Mouse (Mus musculus): ENCODE measurements around the gene Uqcc2. TPM values are rescaled to one million over a fixed set of nuclear protein-coding genes. Genes with fewer than 3 reads are reported as not detected.

The Uqcc2 gene
- polyA plus RNA-seq, 1 experiment from 2014 or later = 287 TPM

DNA sequence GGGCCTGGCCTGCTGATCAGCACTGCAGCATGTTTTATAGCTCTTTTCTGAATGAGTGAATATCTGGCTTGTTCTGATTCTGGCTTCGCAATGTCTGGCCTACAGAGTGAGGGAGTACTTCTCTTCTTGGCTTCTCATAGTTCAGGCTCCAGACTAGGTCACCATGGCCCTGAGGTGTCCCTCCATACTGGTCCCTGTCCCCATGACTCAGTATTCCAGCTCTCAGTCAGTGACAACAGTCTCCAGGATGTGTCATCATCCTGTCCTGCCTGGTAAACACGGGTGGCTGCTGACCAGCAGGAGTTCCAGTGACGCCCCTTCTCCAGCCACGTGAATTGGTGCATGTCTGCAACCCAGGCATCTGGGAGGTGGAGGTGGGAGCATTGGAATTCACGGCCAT, 37.4 kb upstream of the Uqcc2 start:
- peaks cover 17% of the 10 kb centered on the region for H3K4me1 ChIP-seq
- H3K4me2 ChIP-seq = no peak overlapping the region
- no peak overlapping the region for H3K4me3 ChIP-seq
- H3K36me3 ChIP-seq = no peaks in the 10 kb centered on the region
- peaks cover 15% of the 10 kb centered on the region for H3K27me3 ChIP-seq (replicated peaks)
- H3K9ac ChIP-seq = no peak overlapping the region
- no peaks in the 10 kb centered on the region for H3K9me3 ChIP-seq
- 70% methylated on average over 5 of the region's 5 CpGs for WGBS
- no peak overlapping the region for H3K27ac ChIP-seq (replicated peaks)
- no peak for ATAC-seq (ENCODE audit: extremely low read depth, insufficient number of reproducible peaks, low FRiP score, low TSS enrichment)

DNA sequence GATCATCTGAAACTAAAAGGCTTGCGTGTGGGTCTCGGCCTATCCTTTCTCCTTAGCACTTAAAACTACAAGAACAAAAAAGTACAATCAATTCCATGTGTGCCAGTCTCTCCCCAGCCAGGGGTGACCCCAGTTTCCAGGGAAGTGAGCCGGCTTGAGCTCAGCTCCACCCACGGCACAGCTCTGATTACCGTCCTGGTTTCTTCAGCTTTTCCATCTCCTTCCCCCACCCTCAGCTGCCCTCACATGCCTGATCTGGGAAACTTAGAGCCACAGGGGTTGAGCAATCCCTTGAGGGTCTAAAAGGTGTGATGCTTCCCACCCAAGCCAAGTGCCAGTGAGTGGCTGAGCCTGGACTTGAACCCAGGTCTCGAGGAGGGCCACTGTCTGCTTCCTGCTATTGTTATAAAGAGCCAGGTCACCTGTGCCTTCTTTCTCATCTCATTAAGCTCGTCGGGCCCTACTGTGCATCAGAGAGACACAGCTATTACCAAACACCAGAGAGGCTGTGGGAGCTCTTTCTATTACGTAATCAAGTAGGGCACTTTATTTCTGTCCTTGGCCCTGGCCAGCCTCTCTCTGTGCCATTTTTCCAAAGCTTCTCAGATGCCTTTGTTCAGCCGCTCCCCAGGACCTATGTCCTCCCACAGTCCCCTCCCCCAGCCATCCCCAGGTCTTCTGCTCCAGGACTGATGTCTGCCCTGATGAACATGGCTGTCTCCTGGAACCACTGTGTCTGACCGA, 36.4 kb upstream of the Uqcc2 start:
- H3K27me3 ChIP-seq (replicated peaks) = peaks cover 18% of the 10 kb centered on the region

GRCm38 (mm10) chr17:27168569-27168968, 34.9 kb upstream of the Uqcc2 start:
- H3K27ac ChIP-seq (replicated peaks) = no peak overlapping the region
- no peak overlapping the region for H3K9ac ChIP-seq
- no peak overlapping the region for H3K4me3 ChIP-seq
- peaks cover 9% of the 10 kb centered on the region for H3K4me1 ChIP-seq
- no peaks in the 10 kb centered on the region for H3K36me3 ChIP-seq
- H3K4me2 ChIP-seq = no peak overlapping the region
- WGBS = 89% methylated on average over 4 of the region's 4 CpGs
- no peaks in the 10 kb centered on the region for H3K9me3 ChIP-seq
- peaks cover 21% of the 10 kb centered on the region for H3K27me3 ChIP-seq (replicated peaks)
- ATAC-seq (ENCODE audit: extremely low read depth, insufficient number of reproducible peaks, low FRiP score, low TSS enrichment) = no peak

More for the DNA sequence above, 36.4 kb upstream of the Uqcc2 start:
- no peak for ATAC-seq (ENCODE audit: extremely low read depth, insufficient number of reproducible peaks, low FRiP score, low TSS enrichment)
- H3K36me3 ChIP-seq = no peaks in the 10 kb centered on the region
- peaks cover 9% of the 10 kb centered on the region for H3K4me1 ChIP-seq
- H3K9me3 ChIP-seq = no peaks in the 10 kb centered on the region
- no peak overlapping the region for H3K9ac ChIP-seq
- no peak overlapping the region for H3K27ac ChIP-seq (replicated peaks)
- 68% methylated on average over 11 of the region's 11 CpGs for WGBS
- no peak overlapping the region for H3K4me2 ChIP-seq
- H3K4me3 ChIP-seq = no peak overlapping the region

DNA sequence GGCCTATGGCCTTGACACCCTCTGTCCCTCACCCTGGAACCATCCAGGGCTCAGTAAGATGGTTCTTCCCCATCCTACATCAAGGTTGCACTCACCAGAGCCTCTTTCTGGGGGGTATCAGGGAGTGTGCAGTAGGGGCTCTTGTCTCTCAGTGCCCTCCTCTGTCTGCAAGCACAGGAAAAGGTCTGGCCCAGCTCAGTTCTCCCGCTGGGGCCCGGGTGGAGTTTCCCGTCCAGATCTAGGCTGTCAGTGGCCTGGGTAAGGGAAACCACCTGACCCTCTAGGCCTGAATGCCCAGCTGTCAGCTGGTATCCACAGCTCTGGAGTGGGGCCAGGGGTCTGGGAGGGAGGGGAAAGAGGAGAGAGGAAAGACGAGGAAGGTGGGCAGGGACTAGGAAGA, 33.8 kb upstream of the Uqcc2 start, which contains the start of gene Ip6k3:
Ip6k3 (minus strand) TSS at position 251 of the 400 bp plus-strand sequence.
- no peak within 1 kb of the TSS for H3K27ac ChIP-seq (replicated peaks)
- ATAC-seq (ENCODE audit: extremely low read depth, insufficient number of reproducible peaks, low FRiP score, low TSS enrichment) = no peak
- H3K36me3 ChIP-seq = no peaks in the 10 kb centered on the region
- no peak within 1 kb of the TSS for H3K9ac ChIP-seq
- peaks cover 9% of the 10 kb centered on the region for H3K4me1 ChIP-seq
- no peaks in the 10 kb centered on the region for H3K9me3 ChIP-seq
- WGBS = 29% methylated on average over 4 of the region's 4 CpGs
- no peak within 1 kb of the TSS for H3K4me3 ChIP-seq
- H3K4me2 ChIP-seq = no peak within 1 kb of the TSS
- H3K27me3 ChIP-seq (replicated peaks) = peaks cover 21% of the 10 kb centered on the region

GRCm38 (mm10) chr17:27166901-27167300, 33.2 kb upstream of the Uqcc2 start:
- ATAC-seq (ENCODE audit: extremely low read depth, insufficient number of reproducible peaks, low FRiP score, low TSS enrichment) = no peak
- H3K4me3 ChIP-seq = no peak overlapping the region
- H3K9me3 ChIP-seq = no peaks in the 10 kb centered on the region
- no peaks in the 10 kb centered on the region for H3K36me3 ChIP-seq
- H3K9ac ChIP-seq = no peak overlapping the region
- H3K27ac ChIP-seq (replicated peaks) = no peak overlapping the region
- no peak overlapping the region for H3K4me2 ChIP-seq
- H3K27me3 ChIP-seq (replicated peaks) = peaks cover 21% of the 10 kb centered on the region
- 61% methylated on average over 6 of the region's 6 CpGs for WGBS
- H3K4me1 ChIP-seq = peaks cover 9% of the 10 kb centered on the region

GRCm38 (mm10) chr17:27165054-27165773, 31.5 kb upstream of the Uqcc2 start:
- Histone ChIP-seq H3K36me3 (no peaks in the 10 kb centered on the region), H3K9ac (no peak overlapping the region), H3K27ac (replicated peaks) (no peak overlapping the region), H3K9me3 (no peaks in the 10 kb centered on the region), H3K27me3 (replicated peaks) (peaks cover 18% of the 10 kb centered on the region), H3K4me3 (no peak overlapping the region), H3K4me1 (peaks cover 17% of the 10 kb centered on the region), H3K4me2 (no peak overlapping the region)
- 56% methylated on average over 8 of the region's 8 CpGs for WGBS
- ATAC-seq (ENCODE audit: extremely low read depth, insufficient number of reproducible peaks, low FRiP score, low TSS enrichment) = no peak

- Histone ChIP-seq H3K27ac (replicated peaks) (no peak overlapping the region), H3K36me3 (no peaks in the 10 kb centered on the region), H3K9me3 (no peaks in the 10 kb centered on the region), H3K4me3 (no peak overlapping the region), H3K9ac (no peak overlapping the region), H3K4me1 (peaks cover 28% of the 10 kb centered on the region), H3K27me3 (replicated peaks) (peaks cover 9% of the 10 kb centered on the region; the same call in 1 of the 2 replicates), H3K4me2 (no peak overlapping the region)
- 45% methylated on average over 4 of the region's 4 CpGs for WGBS
- ATAC-seq (ENCODE audit: extremely low read depth, insufficient number of reproducible peaks, low FRiP score, low TSS enrichment) = no peak
These were observed 27.2 kb upstream of the Uqcc2 start for GRCm38 (mm10) chr17:27160905-27161304.

GRCm38 (mm10) chr17:27159169-27159568, 25.5 kb upstream of the Uqcc2 start:
- H3K4me1 ChIP-seq = peaks cover 36% of the 10 kb centered on the region
- no peaks in the 10 kb centered on the region for H3K9me3 ChIP-seq
- peaks cover 3% of the 10 kb centered on the region; the same call in 1 of the 2 replicates for H3K27me3 ChIP-seq (replicated peaks)
- no peak overlapping the region for H3K4me3 ChIP-seq
- no peak overlapping the region for H3K9ac ChIP-seq
- no peak overlapping the region for H3K27ac ChIP-seq (replicated peaks)
- H3K4me2 ChIP-seq = no peak overlapping the region
- ATAC-seq (ENCODE audit: extremely low read depth, insufficient number of reproducible peaks, low FRiP score, low TSS enrichment) = no peak
- WGBS = 68% methylated on average over 7 of the region's 7 CpGs
- H3K36me3 ChIP-seq = no peaks in the 10 kb centered on the region

- peaks cover 43% of the 10 kb centered on the region for H3K4me1 ChIP-seq
- no peak overlapping the region for H3K9ac ChIP-seq
- WGBS = 65% methylated on average over 6 of the region's 6 CpGs
- no peak for ATAC-seq (ENCODE audit: extremely low read depth, insufficient number of reproducible peaks, low FRiP score, low TSS enrichment)
- no peaks in the 10 kb centered on the region; the same call in 1 of the 2 replicates for H3K27me3 ChIP-seq (replicated peaks)
- no peak overlapping the region for H3K4me2 ChIP-seq
- no peak overlapping the region for H3K27ac ChIP-seq (replicated peaks)
- no peaks in the 10 kb centered on the region for H3K36me3 ChIP-seq
- no peaks in the 10 kb centered on the region for H3K9me3 ChIP-seq
- H3K4me3 ChIP-seq = no peak overlapping the region
These were observed 24.7 kb upstream of the Uqcc2 start for GRCm38 (mm10) chr17:27158439-27158838.

DNA sequence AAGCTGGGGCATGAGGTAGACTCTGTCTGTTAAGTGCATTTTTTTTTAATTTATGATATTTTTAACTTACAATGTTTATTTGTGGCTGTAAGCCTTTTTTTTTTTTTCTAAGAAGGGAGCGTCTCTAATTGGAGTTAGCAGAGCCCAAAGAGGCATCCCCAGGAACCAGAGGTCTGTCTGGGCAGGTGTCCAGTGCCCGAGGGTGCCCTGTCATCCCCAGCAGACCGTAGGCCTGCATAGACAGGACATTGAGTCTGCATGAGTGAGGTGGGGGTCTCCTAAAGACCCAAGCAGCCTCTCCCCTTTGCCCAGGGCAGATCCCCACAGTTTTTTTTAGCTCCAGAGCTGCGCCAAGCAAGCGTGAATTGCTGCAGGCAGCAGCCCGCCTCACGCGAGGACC, 22.0 kb upstream of the Uqcc2 start:
- WGBS = 73% methylated on average over 8 of the region's 8 CpGs
- Histone ChIP-seq H3K4me2 (no peak overlapping the region), H3K27ac (replicated peaks) (no peak overlapping the region), H3K9me3 (no peaks in the 10 kb centered on the region), H3K27me3 (replicated peaks) (0 out of 2 replicates have a peak, but pooled peaks cover 4% of the 10 kb centered on the region), H3K4me1 (peaks cover 56% of the 10 kb centered on the region), H3K9ac (no peak overlapping the region), H3K4me3 (no peak overlapping the region), H3K36me3 (no peaks in the 10 kb centered on the region)
- no peak for ATAC-seq (ENCODE audit: extremely low read depth, insufficient number of reproducible peaks, low FRiP score, low TSS enrichment)

DNA sequence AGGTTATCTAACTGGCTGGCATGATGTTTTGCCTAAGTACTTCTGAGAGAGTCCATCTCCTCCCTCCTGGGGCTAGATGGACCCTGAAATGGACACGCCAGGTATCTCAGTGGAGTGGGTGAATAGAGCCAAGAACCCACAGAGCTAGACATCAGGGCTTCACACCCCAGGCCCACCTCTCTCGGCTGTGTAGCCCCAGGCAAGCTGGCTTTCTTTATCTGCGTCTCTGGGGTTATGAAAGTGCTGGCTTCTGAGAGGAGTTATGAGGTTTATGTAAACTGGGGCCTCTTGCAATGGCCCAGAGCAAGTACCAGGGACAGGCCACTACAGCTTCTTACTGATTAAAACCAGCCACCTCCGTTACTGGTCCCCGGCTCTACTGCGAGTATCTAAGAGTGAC, 21.2 kb upstream of the Uqcc2 start:
- Histone ChIP-seq H3K9me3 (no peaks in the 10 kb centered on the region), H3K4me3 (no peak overlapping the region), H3K27ac (replicated peaks) (no peak overlapping the region), H3K4me1 (peaks cover 55% of the 10 kb centered on the region), H3K36me3 (no peaks in the 10 kb centered on the region), H3K9ac (no peak overlapping the region), H3K4me2 (no peak overlapping the region), H3K27me3 (replicated peaks) (peaks cover 6% of the 10 kb centered on the region; the same call in 1 of the 2 replicates)
- no peak for ATAC-seq (ENCODE audit: extremely low read depth, insufficient number of reproducible peaks, low FRiP score, low TSS enrichment)
- 67% methylated on average over 6 of the region's 6 CpGs for WGBS
